Mouse (Mus musculus) forebrain, embryonic 13.5 days (tissue): ENCODE data around the gene Pigk. TPM values are rescaled to one million over a fixed set of nuclear protein-coding genes. Genes with fewer than 3 reads are reported as not detected.
A peak's percentile ranks its signal among the peaks of the same experiment; 100 is the strongest.

Experiments used
- ATAC-seq: fragments of 200-750 bp; cut with Nextera tagmentation; 2 replicates; pipeline ENCODE4 v1.8.0; 2017
- H3K27ac ChIP-seq: fragments of 300-500 bp; sonication (generic); 2 replicates; pipeline ENCODE4 v1.5.1; 2015; ENCODE audit warnings: inconsistent platforms, mild to moderate bottlenecking, moderate library complexity
- H3K27me3 ChIP-seq: fragments of 300-500 bp; sonication (generic); 2 replicates; pipeline ENCODE4 v1.6.1; 2015; ENCODE audit warnings: mild to moderate bottlenecking, inconsistent platforms
- H3K36me3 ChIP-seq: fragments of 300-500 bp; sonication (generic); 2 replicates; pipeline ENCODE4 v1.6.1; 2015; ENCODE audit warnings: mild to moderate bottlenecking, inconsistent platforms; ENCODE audit not compliant: poor library complexity, severe bottlenecking
- H3K4me1 ChIP-seq: fragments of 300-500 bp; sonication (generic); 2 replicates; pipeline ENCODE4 v1.6.1; 2015; ENCODE audit warnings: inconsistent platforms
- H3K4me2 ChIP-seq: fragments of 300-500 bp; sonication (generic); 2 replicates; pipeline ENCODE4 v1.6.1; 2015; ENCODE audit warnings: inconsistent platforms, mild to moderate bottlenecking, moderate library complexity
- H3K4me3 ChIP-seq: fragments of 300-500 bp; sonication (generic); 2 replicates; pipeline ENCODE4 v1.5.1; 2015; ENCODE audit warnings: mild to moderate bottlenecking, inconsistent platforms
- H3K9ac ChIP-seq: fragments of 300-500 bp; sonication (generic); 2 replicates; pipeline ENCODE4 v1.6.1; 2015; ENCODE audit warnings: mild to moderate bottlenecking, inconsistent platforms
- H3K9me3 ChIP-seq: fragments of 300-500 bp; sonication (generic); replicated peaks from 2 replicates; pipeline ENCODE4 v1.6.1; 2016; ENCODE audit warnings: inconsistent platforms
- WGBS: fragments of 180-500 bp; shearing (Covaris S2); methylation state at CpG from one replicate; pipeline ENCODE4 v1.1.7; 2015; 5-methylcytosine and 5-hydroxymethylcytosine counted together
- polyA plus RNA-seq: library from polyadenylated mRNA; unstranded; fragments of >200 nt; fragmentation: Nextera tagmentation; extraction: Ambion mirVana; gene quantifications from 2 replicates; pipeline ENCODE4 v1.2.1, GENCODE M21; 2015

Gene Pigk
- polyA plus RNA-seq, 1 experiment from 2014 or later, result 29.0 TPM

GRCm38 (mm10) chr3:152998106-152998505, 284.2 kb downstream of the Pigk start:
- H3K4me3 ChIP-seq, result no peak overlapping the region
- 0 out of 2 replicates have a peak, but pooled peaks cover 5% of the 10 kb centered on the region for H3K4me1 ChIP-seq
- no peak overlapping the region for H3K27ac ChIP-seq
- no peak overlapping the region for H3K4me2 ChIP-seq
- H3K9me3 ChIP-seq, result no peaks in the 10 kb centered on the region
- H3K36me3 ChIP-seq, result no peaks in the 10 kb centered on the region
- 53% methylated on average over 5 of the region's 5 CpGs for WGBS
- ATAC-seq, result no peak
- H3K9ac ChIP-seq, result no peak overlapping the region
- H3K27me3 ChIP-seq, result no peaks in the 10 kb centered on the region

DNA sequence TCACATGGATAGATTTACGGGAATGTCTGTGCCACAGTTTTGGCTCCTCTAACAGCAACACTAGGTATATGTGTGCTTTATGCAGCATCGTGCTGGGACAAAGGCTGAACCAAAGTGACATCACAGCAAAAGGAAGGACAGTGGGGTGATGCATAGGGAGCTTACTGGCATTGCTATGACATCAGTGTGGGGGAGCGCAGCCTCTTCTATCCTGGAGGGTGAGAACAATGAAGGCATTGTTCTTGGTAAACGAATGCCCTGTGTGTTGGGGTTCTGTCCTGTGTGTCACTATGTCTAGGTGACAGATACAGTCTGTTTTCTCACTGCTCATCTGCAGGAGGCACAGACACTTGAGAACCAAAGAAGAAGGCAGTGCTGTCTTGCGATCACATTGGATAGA, 285.0 kb downstream of the Pigk start:
- Histone ChIP-seq H3K36me3 (no peaks in the 10 kb centered on the region), H3K27me3 (no peaks in the 10 kb centered on the region), H3K27ac (no peak overlapping the region), H3K9me3 (no peaks in the 10 kb centered on the region), H3K4me3 (no peak overlapping the region), H3K4me1 (0 out of 2 replicates have a peak, but pooled peaks cover 5% of the 10 kb centered on the region), H3K4me2 (no peak overlapping the region), H3K9ac (no peak overlapping the region)
- WGBS, result 53% methylated on average over 5 of the region's 5 CpGs
- no peak for ATAC-seq

- H3K9me3 ChIP-seq, result no peaks in the 10 kb centered on the region
- H3K4me3 ChIP-seq, result no peak overlapping the region
- ATAC-seq, result no peak
- H3K36me3 ChIP-seq, result no peaks in the 10 kb centered on the region
- H3K27ac ChIP-seq, result no peak overlapping the region
- H3K9ac ChIP-seq, result no peak overlapping the region
- no peak overlapping the region for H3K4me2 ChIP-seq
- H3K4me1 ChIP-seq, result peaks cover 3% of the 10 kb centered on the region; the same call in 1 of the 2 replicates
- 88% methylated on average over 6 of the region's 6 CpGs for WGBS
- no peaks in the 10 kb centered on the region for H3K27me3 ChIP-seq
Observed at GRCm38 (mm10) chr3:153006893-153007292, 293.0 kb downstream of the Pigk start.

GRCm38 (mm10) chr3:153016355-153016754, 302.5 kb downstream of the Pigk start:
- H3K9me3 ChIP-seq, result no peaks in the 10 kb centered on the region
- WGBS, result 78% methylated on average over 8 of the region's 8 CpGs

GRCm38 (mm10) chr3:153018051-153018450, 304.2 kb downstream of the Pigk start:
- no peak overlapping the region for H3K27ac ChIP-seq
- H3K4me1 ChIP-seq, result peaks cover 5% of the 10 kb centered on the region; the same call in 1 of the 2 replicates
- no peaks in the 10 kb centered on the region for H3K27me3 ChIP-seq
- H3K4me3 ChIP-seq, result no peak overlapping the region
- H3K9me3 ChIP-seq, result no peaks in the 10 kb centered on the region
- peak; percentile 36; the same call in 1 of the 2 replicates for ATAC-seq
- no peaks in the 10 kb centered on the region for H3K36me3 ChIP-seq
- WGBS, result 58% methylated on average over 10 of the region's 10 CpGs
- H3K4me2 ChIP-seq, result no peak overlapping the region
- no peak overlapping the region for H3K9ac ChIP-seq

More at GRCm38 (mm10) chr3:153016355-153016754, 302.5 kb downstream of the Pigk start:
- Histone ChIP-seq H3K4me2 (no peak overlapping the region), H3K9ac (no peak overlapping the region), H3K4me1 (peaks cover 5% of the 10 kb centered on the region; the same call in 1 of the 2 replicates), H3K27ac (no peak overlapping the region), H3K27me3 (no peaks in the 10 kb centered on the region), H3K36me3 (no peaks in the 10 kb centered on the region), H3K4me3 (no peak overlapping the region)
- no peak for ATAC-seq

DNA sequence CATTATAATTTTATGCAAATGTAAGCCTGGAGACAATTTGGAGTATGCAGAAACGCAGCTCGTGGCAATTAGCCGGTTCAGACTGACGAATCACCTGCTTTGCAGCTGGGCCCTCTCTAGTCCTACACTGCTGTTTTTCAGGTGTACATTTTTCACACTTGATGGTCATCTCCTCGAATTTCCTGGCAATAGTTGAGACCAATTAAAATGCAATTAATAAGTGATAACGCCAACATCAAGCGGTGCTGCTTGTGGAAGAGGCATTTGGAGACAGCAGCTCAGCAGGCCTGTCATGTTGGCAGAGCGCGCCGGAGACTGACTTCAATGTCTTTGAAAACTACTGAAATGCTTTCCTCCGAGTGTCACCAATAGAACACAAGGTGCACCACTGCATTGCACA, 310.1 kb downstream of the Pigk start:
- H3K4me1 ChIP-seq, result no peaks in the 10 kb centered on the region
- no peak overlapping the region for H3K9ac ChIP-seq
- H3K4me2 ChIP-seq, result no peak overlapping the region
- H3K9me3 ChIP-seq, result no peaks in the 10 kb centered on the region
- no peaks in the 10 kb centered on the region for H3K36me3 ChIP-seq
- WGBS, result 68% methylated on average over 11 of the region's 11 CpGs
- H3K4me3 ChIP-seq, result no peak overlapping the region
- no peak overlapping the region for H3K27ac ChIP-seq
- no peaks in the 10 kb centered on the region for H3K27me3 ChIP-seq
- ATAC-seq, result peak; percentile 33; the same call in 1 of the 2 replicates

Other genes with a start within 250 kb of the Pigk start
- 2.2 and 2.6 TPM in 2 replicates for gene Ak5, start 45.7 kb upstream of the Pigk start, polyA plus RNA-seq